ENCODE assay signal across 9 mouse cellular contexts in genomic region chr19:4698856-4699255, GRCm38 (mm10). TPM values are rescaled to one million over a fixed set of nuclear protein-coding genes. Genes with fewer than 3 reads are reported as not detected.
DNase-seq lines count a peak whose midpoint lies in the region; ATAC-seq lines count a peak whose summit lies in the region.
"Had no signal": no experiment of that assay in that cellular context is flagged by ENCODE, and none has a peak within 500 bp of the region (broad histone marks: within the 10 kb centered on the region; RNA-seq: fewer than 3 reads in every experiment).

No protein-coding gene starts in this region.

- peaks cover 48% of the 10 kb centered on the region for H3K27me3 ChIP-seq in kidney, embryonic 16.5 days (ENCODE audit: insufficient read depth, low read length)
- H3K27me3 ChIP-seq in hindbrain, embryonic 15.5 days = no peaks in the 10 kb centered on the region
- H3K27me3 ChIP-seq in neural tube, embryonic 14.5 days (ENCODE audit: control insufficient read depth, insufficient read depth, low read length) = 0 out of 2 replicates have a peak, but pooled peaks cover 5% of the 10 kb centered on the region

- WGBS in kidney, embryonic 16.5 days = 28% methylated on average over 8 of the region's 8 CpGs
- WGBS in hindbrain, embryonic 15.5 days = 38% methylated on average over 8 of the region's 8 CpGs
- 34% methylated on average over 8 of the region's 8 CpGs for WGBS in neural tube, embryonic 14.5 days

- ATAC-seq in kidney, embryonic 16.5 days (ENCODE audit: low FRiP score, low TSS enrichment) = no peak
- no peak for ATAC-seq in hindbrain, embryonic 15.5 days (ENCODE audit: low FRiP score, low read depth)
- no peak for ATAC-seq in neural tube, embryonic 14.5 days (ENCODE audit: low read depth)
- ATAC-seq: Patski had no signal

- peak overlapping the region; percentile 90 for H3K4me2 ChIP-seq in kidney, embryonic 16.5 days (replicated peaks; ENCODE audit: low read depth, low read length)
- H3K4me2 ChIP-seq in hindbrain, embryonic 15.5 days = peak overlapping the region; percentile 85
- peak overlapping the region; percentile 67 for H3K4me2 ChIP-seq in neural tube, embryonic 14.5 days (ENCODE audit: low read depth, low read length)

- no peak overlapping the region for H3K4me3 ChIP-seq in kidney, embryonic 16.5 days (ENCODE audit: low read length)
- peak overlapping the region; percentile 70 for H3K4me3 ChIP-seq in hindbrain, embryonic 15.5 days
- H3K4me3 ChIP-seq in neural tube, embryonic 14.5 days (ENCODE audit: low read depth, low read length) = no peak overlapping the region

- no peak for DNase-seq in kidney, postnatal 10 days
- DNase-seq in cerebellum, postnatal 14 days = peak; percentile 67
- DNase-seq in gastrocnemius, postnatal 4 days (ENCODE audit: low spot score in 2 of 2) = no peak
- no peak for DNase-seq in embryo, embryonic 11 days
- DNase-seq in embryo, embryonic 10 days (ENCODE audit: low spot score) = no peak

- H3K9ac ChIP-seq in kidney, embryonic 16.5 days (replicated peaks; ENCODE audit: low read length) = peak overlapping the region; percentile 73; the same call in 1 of the 2 replicates
- H3K9ac ChIP-seq in hindbrain, embryonic 15.5 days = peak overlapping the region; percentile 77
- H3K9ac ChIP-seq in neural tube, embryonic 14.5 days (replicated peaks; ENCODE audit: low read depth, low read length) = no peak overlapping the region

- no peak overlapping the region for H3K27ac ChIP-seq in kidney, embryonic 16.5 days (ENCODE audit: low read length)
- peak overlapping the region; percentile 90 for H3K27ac ChIP-seq in hindbrain, embryonic 15.5 days (replicated peaks)
- H3K27ac ChIP-seq in neural tube, embryonic 14.5 days (ENCODE audit: low read depth, low read length) = peak overlapping the region; percentile 82; the same call in 1 of the 2 replicates

- peaks cover 9% of the 10 kb centered on the region for H3K4me1 ChIP-seq in kidney, embryonic 16.5 days (ENCODE audit: insufficient read depth, low read length)
- peaks cover 9% of the 10 kb centered on the region for H3K4me1 ChIP-seq in hindbrain, embryonic 15.5 days (replicated peaks)
- H3K4me1 ChIP-seq in neural tube, embryonic 14.5 days (ENCODE audit: control insufficient read depth, insufficient read depth, low read length) = peaks cover 7% of the 10 kb centered on the region

- H3K36me3 ChIP-seq in kidney, embryonic 16.5 days (ENCODE audit: insufficient read depth, low read length) = no peaks in the 10 kb centered on the region
- H3K36me3 ChIP-seq in hindbrain, embryonic 15.5 days = no peaks in the 10 kb centered on the region
- no peaks in the 10 kb centered on the region for H3K36me3 ChIP-seq in neural tube, embryonic 14.5 days (ENCODE audit: control insufficient read depth, insufficient read depth, low read length)

- H3K9me3 ChIP-seq in kidney, embryonic 16.5 days (ENCODE audit: low read length) = no peaks in the 10 kb centered on the region
- no peaks in the 10 kb centered on the region for H3K9me3 ChIP-seq in hindbrain, embryonic 15.5 days
- H3K9me3 ChIP-seq in neural tube, embryonic 14.5 days (ENCODE audit: control insufficient read depth, low read length) = no peaks in the 10 kb centered on the region

RNA-seq across cellular contexts. Expression of gene Gm960, which starts 0.4 kb away (rescaled TPM):
- 2.0 and 4.3 TPM in 2 replicates for polyA plus RNA-seq in kidney, embryonic 16.5 days (2015; fragmentation: Nextera tagmentation; extraction: Ambion mirVana)
- polyA plus RNA-seq in hindbrain, embryonic 15.5 days (2015; fragmentation: Nextera tagmentation; extraction: Ambion mirVana) = 6.6 and 7.0 TPM in 2 replicates
- polyA plus RNA-seq in neural tube, embryonic 14.5 days (2014; fragmentation: Nextera tagmentation; extraction: Ambion mirVana) = 7.1 and 8.5 TPM in 2 replicates
- total RNA-seq in gastrocnemius, postnatal 4 days (2021) = not detected

RNA-seq across cellular contexts. Expression of gene Sptbn2, which starts 12.1 kb away (rescaled TPM):
- polyA plus RNA-seq in kidney, embryonic 16.5 days (2015; fragmentation: Nextera tagmentation; extraction: Ambion mirVana) = 3.2 and 3.8 TPM in 2 replicates
- 29.2 and 33.5 TPM in 2 replicates for polyA plus RNA-seq in hindbrain, embryonic 15.5 days (2015; fragmentation: Nextera tagmentation; extraction: Ambion mirVana)
- 34.7 and 44.2 TPM in 2 replicates for polyA plus RNA-seq in neural tube, embryonic 14.5 days (2014; fragmentation: Nextera tagmentation; extraction: Ambion mirVana)
- under 1 TPM; 0.18 to 0.39 TPM for total RNA-seq in gastrocnemius, postnatal 4 days (2021)

RNA-seq across cellular contexts. Expression of gene Rbm4b, which starts 57.4 kb away (rescaled TPM):
- 75.5 and 77.2 TPM in 2 replicates for polyA plus RNA-seq in kidney, embryonic 16.5 days (2015; fragmentation: Nextera tagmentation; extraction: Ambion mirVana)
- 134 and 139 TPM in 2 replicates for polyA plus RNA-seq in hindbrain, embryonic 15.5 days (2015; fragmentation: Nextera tagmentation; extraction: Ambion mirVana)
- 157 and 158 TPM in 2 replicates for polyA plus RNA-seq in neural tube, embryonic 14.5 days (2014; fragmentation: Nextera tagmentation; extraction: Ambion mirVana)
- total RNA-seq in gastrocnemius, postnatal 4 days (2021) = 1 to 10 TPM; 7.4 TPM

Comparison
In these comparisons a context has a peak if more than half of its experiments do, and no peak if none do; other contexts are left out.
1. DNase-seq: peak in cerebellum, postnatal 14 days (2 of 2); none in kidney, postnatal 10 days (single experiment), gastrocnemius, postnatal 4 days (0 of 2), embryo, embryonic 11 days (single experiment) and embryo, embryonic 10 days (single experiment).
2. Peak in every context shown above with its lines, with median percentiles within 50 percentile points of each other: H3K4me2 ChIP-seq.